Mouse (Mus musculus): Measurements from ENCODE around the gene Kalrn. TPM values are rescaled to one million over a fixed set of nuclear protein-coding genes. Genes with fewer than 3 reads are reported as not detected.

Kalrn gene
- polyA plus RNA-seq, 1 experiment from 2014 or later, result 43.9 TPM

GRCm38 (mm10) chr16:34297911-34298682 is 275.2 kb downstream of the Kalrn start:
- H3K27me3 ChIP-seq (replicated peaks; ENCODE audit: control insufficient read depth, insufficient read depth, low read length), result no peaks in the 10 kb centered on the region
- H3K4me1 ChIP-seq (replicated peaks; ENCODE audit: control insufficient read depth, insufficient read depth, low read length), result peaks cover 3% of the 10 kb centered on the region; the same call in 1 of the 2 replicates
- no peak for ATAC-seq
- H3K27ac ChIP-seq (ENCODE audit: low read length), result no peak overlapping the region
- no peak overlapping the region for H3K9ac ChIP-seq (replicated peaks; ENCODE audit: low read depth, low read length)
- H3K9me3 ChIP-seq (ENCODE audit: control insufficient read depth, low read length), result no peaks in the 10 kb centered on the region
- WGBS, result 42% methylated on average over 5 of the region's 5 CpGs
- no peak overlapping the region for H3K4me3 ChIP-seq (replicated peaks; ENCODE audit: low read length)
- H3K4me2 ChIP-seq (ENCODE audit: low read length), result no peak overlapping the region
- peaks cover 8% of the 10 kb centered on the region; the same call in 1 of the 2 replicates for H3K36me3 ChIP-seq (ENCODE audit: control insufficient read depth, insufficient read depth)

GRCm38 (mm10) chr16:34294568-34294967 is 278.8 kb downstream of the Kalrn start:
- H3K4me3 ChIP-seq (replicated peaks; ENCODE audit: low read length), result no peak overlapping the region
- H3K9me3 ChIP-seq (ENCODE audit: control insufficient read depth, low read length), result no peaks in the 10 kb centered on the region
- H3K27ac ChIP-seq (ENCODE audit: low read length), result no peak overlapping the region
- H3K4me2 ChIP-seq (ENCODE audit: low read length), result no peak overlapping the region
- no peaks in the 10 kb centered on the region for H3K27me3 ChIP-seq (replicated peaks; ENCODE audit: control insufficient read depth, insufficient read depth, low read length)
- H3K36me3 ChIP-seq (ENCODE audit: control insufficient read depth, insufficient read depth), result peaks cover 10% of the 10 kb centered on the region; the same call in 1 of the 2 replicates
- ATAC-seq, result no peak
- no peak overlapping the region for H3K9ac ChIP-seq (replicated peaks; ENCODE audit: low read depth, low read length)
- 83% methylated on average over 6 of the region's 6 CpGs for WGBS
- H3K4me1 ChIP-seq (replicated peaks; ENCODE audit: control insufficient read depth, insufficient read depth, low read length), result peaks cover 3% of the 10 kb centered on the region; the same call in 1 of the 2 replicates

GRCm38 (mm10) chr16:34293675-34294074 is 279.7 kb downstream of the Kalrn start:
- Histone ChIP-seq H3K4me3 (replicated peaks; ENCODE audit: low read length) (no peak overlapping the region), H3K36me3 (ENCODE audit: control insufficient read depth, insufficient read depth) (peaks cover 10% of the 10 kb centered on the region; the same call in 1 of the 2 replicates), H3K4me1 (replicated peaks; ENCODE audit: control insufficient read depth, insufficient read depth, low read length) (peaks cover 3% of the 10 kb centered on the region; the same call in 1 of the 2 replicates), H3K27ac (ENCODE audit: low read length) (no peak overlapping the region), H3K4me2 (ENCODE audit: low read length) (no peak overlapping the region), H3K9me3 (ENCODE audit: control insufficient read depth, low read length) (no peaks in the 10 kb centered on the region), H3K27me3 (replicated peaks; ENCODE audit: control insufficient read depth, insufficient read depth, low read length) (no peaks in the 10 kb centered on the region), H3K9ac (replicated peaks; ENCODE audit: low read depth, low read length) (no peak overlapping the region)
- 99% methylated on average over 2 of the region's 2 CpGs for WGBS
- no peak for ATAC-seq

GRCm38 (mm10) chr16:34289583-34289982 is 283.7 kb downstream of the Kalrn start:
- no peak for ATAC-seq
- H3K27me3 ChIP-seq (replicated peaks; ENCODE audit: control insufficient read depth, insufficient read depth, low read length), result no peaks in the 10 kb centered on the region
- H3K9me3 ChIP-seq (ENCODE audit: control insufficient read depth, low read length), result no peaks in the 10 kb centered on the region
- H3K36me3 ChIP-seq (ENCODE audit: control insufficient read depth, insufficient read depth), result peaks cover 10% of the 10 kb centered on the region; the same call in 1 of the 2 replicates
- H3K4me1 ChIP-seq (replicated peaks; ENCODE audit: control insufficient read depth, insufficient read depth, low read length), result no peaks in the 10 kb centered on the region
- no peak overlapping the region for H3K4me3 ChIP-seq (replicated peaks; ENCODE audit: low read length)
- no peak overlapping the region for H3K9ac ChIP-seq (replicated peaks; ENCODE audit: low read depth, low read length)
- no peak overlapping the region for H3K4me2 ChIP-seq (ENCODE audit: low read length)
- WGBS, result 43% methylated on average over 7 of the region's 7 CpGs
- H3K27ac ChIP-seq (ENCODE audit: low read length), result no peak overlapping the region

GRCm38 (mm10) chr16:34282026-34282425 is 291.3 kb downstream of the Kalrn start:
- Histone ChIP-seq H3K4me3 (replicated peaks; ENCODE audit: low read length) (no peak overlapping the region), H3K9me3 (ENCODE audit: control insufficient read depth, low read length) (no peaks in the 10 kb centered on the region), H3K9ac (replicated peaks; ENCODE audit: low read depth, low read length) (no peak overlapping the region), H3K36me3 (ENCODE audit: control insufficient read depth, insufficient read depth) (no peaks in the 10 kb centered on the region), H3K27ac (ENCODE audit: low read length) (no peak overlapping the region), H3K4me2 (ENCODE audit: low read length) (no peak overlapping the region), H3K27me3 (replicated peaks; ENCODE audit: control insufficient read depth, insufficient read depth, low read length) (no peaks in the 10 kb centered on the region), H3K4me1 (replicated peaks; ENCODE audit: control insufficient read depth, insufficient read depth, low read length) (peaks cover 10% of the 10 kb centered on the region)
- no peak for ATAC-seq
- 89% methylated on average over 8 of the region's 8 CpGs for WGBS

- peak overlapping the region; percentile 77 for H3K27ac ChIP-seq (ENCODE audit: low read length)
These were observed 293.5 kb downstream of the Kalrn start for GRCm38 (mm10) chr16:34279654-34280383.

GRCm38 (mm10) chr16:34278249-34278790 is 295.0 kb downstream of the Kalrn start:
- Histone ChIP-seq H3K27ac (ENCODE audit: low read length) (no peak overlapping the region), H3K27me3 (replicated peaks; ENCODE audit: control insufficient read depth, insufficient read depth, low read length) (no peaks in the 10 kb centered on the region), H3K4me3 (replicated peaks; ENCODE audit: low read length) (no peak overlapping the region), H3K4me1 (replicated peaks; ENCODE audit: control insufficient read depth, insufficient read depth, low read length) (peaks cover 10% of the 10 kb centered on the region), H3K9me3 (ENCODE audit: control insufficient read depth, low read length) (no peaks in the 10 kb centered on the region), H3K9ac (replicated peaks; ENCODE audit: low read depth, low read length) (no peak overlapping the region), H3K36me3 (ENCODE audit: control insufficient read depth, insufficient read depth) (no peaks in the 10 kb centered on the region), H3K4me2 (ENCODE audit: low read length) (no peak overlapping the region)
- WGBS, result 30% methylated on average over 4 of the region's 4 CpGs
- ATAC-seq, result no peak

More at GRCm38 (mm10) chr16:34279654-34280383, 293.5 kb downstream of the Kalrn start:
- H3K4me3 ChIP-seq (replicated peaks; ENCODE audit: low read length), result no peak overlapping the region
- peak; percentile 79 for ATAC-seq
- no peaks in the 10 kb centered on the region for H3K36me3 ChIP-seq (ENCODE audit: control insufficient read depth, insufficient read depth)
- peaks cover 10% of the 10 kb centered on the region for H3K4me1 ChIP-seq (replicated peaks; ENCODE audit: control insufficient read depth, insufficient read depth, low read length)
- H3K4me2 ChIP-seq (ENCODE audit: low read length), result no peak overlapping the region
- WGBS, result 61% methylated on average over 7 of the region's 7 CpGs
- no peaks in the 10 kb centered on the region for H3K9me3 ChIP-seq (ENCODE audit: control insufficient read depth, low read length)
- no peak overlapping the region for H3K9ac ChIP-seq (replicated peaks; ENCODE audit: low read depth, low read length)
- no peaks in the 10 kb centered on the region for H3K27me3 ChIP-seq (replicated peaks; ENCODE audit: control insufficient read depth, insufficient read depth, low read length)

GRCm38 (mm10) chr16:34274607-34275006 is 298.7 kb downstream of the Kalrn start:
- H3K27me3 ChIP-seq (replicated peaks; ENCODE audit: control insufficient read depth, insufficient read depth, low read length), result no peaks in the 10 kb centered on the region
- no peak overlapping the region for H3K4me3 ChIP-seq (replicated peaks; ENCODE audit: low read length)
- no peaks in the 10 kb centered on the region for H3K9me3 ChIP-seq (ENCODE audit: control insufficient read depth, low read length)
- H3K9ac ChIP-seq (replicated peaks; ENCODE audit: low read depth, low read length), result no peak overlapping the region
- no peak overlapping the region for H3K27ac ChIP-seq (ENCODE audit: low read length)
- H3K4me1 ChIP-seq (replicated peaks; ENCODE audit: control insufficient read depth, insufficient read depth, low read length), result peaks cover 2% of the 10 kb centered on the region
- no peak overlapping the region for H3K4me2 ChIP-seq (ENCODE audit: low read length)
- no peaks in the 10 kb centered on the region for H3K36me3 ChIP-seq (ENCODE audit: control insufficient read depth, insufficient read depth)
- ATAC-seq, result no peak

GRCm38 (mm10) chr16:34271476-34271875 is 301.9 kb downstream of the Kalrn start:
- no peak overlapping the region for H3K4me3 ChIP-seq (replicated peaks; ENCODE audit: low read length)
- WGBS, result 85% methylated on average over 5 of the region's 5 CpGs
- H3K4me1 ChIP-seq (replicated peaks; ENCODE audit: control insufficient read depth, insufficient read depth, low read length), result peaks cover 3% of the 10 kb centered on the region
- H3K9me3 ChIP-seq (ENCODE audit: control insufficient read depth, low read length), result no peaks in the 10 kb centered on the region
- no peak overlapping the region for H3K27ac ChIP-seq (ENCODE audit: low read length)
- no peak overlapping the region for H3K9ac ChIP-seq (replicated peaks; ENCODE audit: low read depth, low read length)
- H3K36me3 ChIP-seq (ENCODE audit: control insufficient read depth, insufficient read depth), result no peaks in the 10 kb centered on the region
- no peak for ATAC-seq
- H3K27me3 ChIP-seq (replicated peaks; ENCODE audit: control insufficient read depth, insufficient read depth, low read length), result no peaks in the 10 kb centered on the region
- no peak overlapping the region for H3K4me2 ChIP-seq (ENCODE audit: low read length)
